In the genomic region with DNA sequence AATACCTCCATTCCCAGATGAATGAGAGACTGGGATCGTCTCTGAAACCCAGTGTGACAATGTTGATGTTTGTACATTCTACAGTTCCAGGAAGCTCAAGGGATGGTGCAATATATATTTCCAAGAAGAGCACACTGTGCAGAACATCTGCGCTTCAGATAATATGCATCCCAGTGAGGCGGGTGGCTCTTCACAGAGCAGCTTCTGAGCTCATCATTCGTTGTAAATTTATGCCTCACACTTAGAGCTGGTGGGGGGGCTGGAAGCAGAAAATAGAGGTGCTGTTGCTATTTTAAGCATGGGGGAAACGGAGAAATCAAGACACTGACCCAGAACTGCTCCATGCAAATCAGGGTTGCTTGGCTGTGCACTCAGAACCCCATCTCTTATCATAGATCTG, we compare ENCODE assay signal across 20 mouse cellular contexts. TPM values are rescaled to one million over a fixed set of nuclear protein-coding genes. Genes with fewer than 3 reads are reported as not detected.
DNase-seq lines count a peak whose midpoint lies in the region; ATAC-seq and TF ChIP-seq lines count a peak whose summit lies in the region.
"Had no signal": no experiment of that assay in that cellular context is flagged by ENCODE, and none has a peak within 500 bp of the region (broad histone marks: within the 10 kb centered on the region; RNA-seq: fewer than 3 reads in every experiment).

No protein-coding gene starts in this region.

- intact Hi-C loops in left cerebral cortex, adult 2 months (cut with DNase I) = loop anchor here (2.0 to 5.0 kb wide), 2 partner anchors 31 to 333 kb away; no protein-coding TSS in a partner anchor

- no peak for TF ChIP-seq CTCF in left cerebral cortex, adult 2 months (IDR thresholded peaks at IDR 0.05)

- H3K4me2 ChIP-seq in heart, embryonic 11.5 days = no peak overlapping the region
- no peak overlapping the region for H3K4me2 ChIP-seq in liver, embryonic 16.5 days (ENCODE audit: low read depth, low read length)
- H3K4me2 ChIP-seq: hindbrain, embryonic 13.5 days; intestine, embryonic 15.5 days; midbrain, embryonic 13.5 days had no signal

- no peak overlapping the region for H3K9ac ChIP-seq in heart, embryonic 11.5 days (ENCODE audit: low read depth, low read length)
- no peak overlapping the region for H3K9ac ChIP-seq in liver, embryonic 16.5 days (ENCODE audit: low read depth, low read length)
- H3K9ac ChIP-seq: hindbrain, embryonic 13.5 days; intestine, embryonic 15.5 days; midbrain, embryonic 13.5 days had no signal

- H3K27me3 ChIP-seq in heart, embryonic 11.5 days (ENCODE audit: control insufficient read depth, insufficient read depth, low read length) = no peaks in the 10 kb centered on the region
- no peaks in the 10 kb centered on the region for H3K27me3 ChIP-seq in liver, embryonic 16.5 days (ENCODE audit: control insufficient read depth, insufficient read depth, low read depth, low read length)
- H3K27me3 ChIP-seq: hindbrain, embryonic 13.5 days; intestine, embryonic 15.5 days; midbrain, embryonic 13.5 days; Patski had no signal

- WGBS in heart, embryonic 11.5 days (ENCODE audit: insufficient replicate concordance) = 49% methylated on average over 5 of the region's 5 CpGs
- WGBS in liver, embryonic 16.5 days (ENCODE audit: insufficient replicate concordance) = 45% methylated on average over 5 of the region's 5 CpGs

- DNase-seq in heart, adult 18-20 months = no peak
- DNase-seq in c-Kit-negative CD71-positive TER-119-positive erythroid progenitor cells, embryonic 14.5 days (ENCODE audit: low read depth, low spot score) = peak; percentile 37
- peak; percentile 25 to 36 for DNase-seq in left cerebral cortex, adult 2 months (ENCODE audit: extremely low spot score in 1 of 2, low spot score in 2 of 2)
- no peak for DNase-seq in layer of hippocampus, postnatal 10 days (ENCODE audit: low spot score in 2 of 2)
- no peak for DNase-seq in cerebellum, adult 18-20 months
- no peak for DNase-seq in gastrocnemius, postnatal 25 days
- DNase-seq: cerebellum, adult 9-10 months; kidney, postnatal 36 days; thymus, adult 18-20 months had no signal

- 0 out of 2 replicates have a peak, but pooled peaks have one; percentile 74 for ATAC-seq in heart, embryonic 11.5 days (replicated peaks; ENCODE audit: insufficient number of reproducible peaks, low FRiP score, low TSS enrichment)
- 0 out of 2 replicates have a peak, but pooled peaks have one; percentile 12 for ATAC-seq in liver, embryonic 16.5 days (ENCODE audit: low read depth)
- ATAC-seq: intestine, embryonic 15.5 days; midbrain, embryonic 13.5 days; Patski had no signal

- no peak overlapping the region for H3K27ac ChIP-seq in heart, embryonic 11.5 days (ENCODE audit: low read depth, low read length)
- H3K27ac ChIP-seq in left cerebral cortex, adult 2 months = peak overlapping the region; percentile 76
- peak overlapping the region; percentile 63; the same call in 1 of the 2 replicates for H3K27ac ChIP-seq in liver, embryonic 16.5 days (ENCODE audit: low read length)
- H3K27ac ChIP-seq: embryonic facial prominence, embryonic 10.5 days; hindbrain, embryonic 13.5 days; intestine, embryonic 15.5 days; macrophage; midbrain, embryonic 13.5 days had no signal

- no peaks in the 10 kb centered on the region for H3K36me3 ChIP-seq in heart, embryonic 11.5 days (ENCODE audit: control insufficient read depth, insufficient read depth, low read length)
- no peaks in the 10 kb centered on the region for H3K36me3 ChIP-seq in liver, embryonic 16.5 days (ENCODE audit: control insufficient read depth, insufficient read depth)
- H3K36me3 ChIP-seq: embryonic facial prominence, embryonic 10.5 days; hindbrain, embryonic 13.5 days; intestine, embryonic 15.5 days; midbrain, embryonic 13.5 days had no signal

- H3K4me3 ChIP-seq in heart, embryonic 11.5 days (ENCODE audit: low read depth, low read length) = no peak overlapping the region
- no peak overlapping the region for H3K4me3 ChIP-seq in left cerebral cortex, adult 2 months
- H3K4me3 ChIP-seq in liver, embryonic 16.5 days (ENCODE audit: low read depth, low read length) = no peak overlapping the region
- H3K4me3 ChIP-seq: embryonic facial prominence, embryonic 10.5 days; erythroblast, embryonic 14.5 days; hindbrain, embryonic 13.5 days; intestine, embryonic 15.5 days; midbrain, embryonic 13.5 days had no signal

- H3K9me3 ChIP-seq in heart, embryonic 11.5 days (replicated peaks; ENCODE audit: control insufficient read depth, low read length) = no peaks in the 10 kb centered on the region
- H3K9me3 ChIP-seq in liver, embryonic 16.5 days (replicated peaks; ENCODE audit: control insufficient read depth, low read length) = no peaks in the 10 kb centered on the region
- H3K9me3 ChIP-seq: embryonic facial prominence, embryonic 10.5 days; hindbrain, embryonic 13.5 days; intestine, embryonic 15.5 days; midbrain, embryonic 13.5 days had no signal

- no peaks in the 10 kb centered on the region for H3K4me1 ChIP-seq in heart, embryonic 11.5 days (ENCODE audit: control insufficient read depth, insufficient read depth, low read length)
- H3K4me1 ChIP-seq in liver, embryonic 16.5 days (ENCODE audit: control insufficient read depth, low read depth, low read length) = peaks cover 19% of the 10 kb centered on the region

RNA-seq across cellular contexts. Expression of a gene that starts 21.7 kb away (rescaled TPM):
- not detected in 2 replicates for polyA plus RNA-seq in heart, embryonic 11.5 days (2014; fragmentation: Nextera tagmentation; extraction: Ambion mirVana)
- total RNA-seq in heart, adult 18-20 months (2021) = under 1 TPM; 0.20 to 0.31 TPM
- under 1 TPM; 0.33 to 0.59 TPM for total RNA-seq in left cerebral cortex, adult 2 months (2021)
- polyA plus RNA-seq in liver, embryonic 16.5 days (2015; fragmentation: Nextera tagmentation; extraction: Ambion mirVana) = 105 and 149 TPM in 2 replicates
- total RNA-seq in layer of hippocampus, postnatal 10 days (2021) = 1 to 10 TPM; 1.1 to 1.6 TPM
- total RNA-seq in gastrocnemius, postnatal 25 days (2021) = not detected
- polyA plus RNA-seq: embryonic facial prominence, embryonic 10.5 days; erythroblast, embryonic 14.5 days; midbrain, embryonic 13.5 days; Patski had no signal

RNA-seq across cellular contexts. Expression of a gene that starts 51.6 kb away (rescaled TPM):
- 0.11 TPM in 1 of 2 replicates, not detected in the other for polyA plus RNA-seq in heart, embryonic 11.5 days (2014; fragmentation: Nextera tagmentation; extraction: Ambion mirVana)
- 10 to 100 TPM; 23.7 to 25.1 TPM for total RNA-seq in heart, adult 18-20 months (2021)
- total RNA-seq in left cerebral cortex, adult 2 months (2021) = not detected
- polyA plus RNA-seq in liver, embryonic 16.5 days (2015; fragmentation: Nextera tagmentation; extraction: Ambion mirVana) = 0.33 and 3.2 TPM in 2 replicates
- under 1 TPM in 1 of 2 experiments, not detected in 1; 0.58 TPM for total RNA-seq in layer of hippocampus, postnatal 10 days (2021)
- total RNA-seq in gastrocnemius, postnatal 25 days (2021) = 10 to 100 TPM; 30.0 to 48.3 TPM
- total RNA-seq: granulocyte monocyte progenitor cell, adult 5-6 weeks; layer of hippocampus, postnatal 25 days had no signal
- polyA plus RNA-seq: erythroblast, embryonic 14.5 days; macrophage; midbrain, embryonic 13.5 days had no signal

RNA-seq across cellular contexts. Expression of a gene that starts 54.9 kb away (rescaled TPM):
- polyA plus RNA-seq in heart, embryonic 11.5 days (2014; fragmentation: Nextera tagmentation; extraction: Ambion mirVana) = 49.6 and 58.9 TPM in 2 replicates
- 10 to 100 TPM; 82.0 to 84.9 TPM for total RNA-seq in heart, adult 18-20 months (2021)
- 100 to 1,000 TPM; 122 to 140 TPM for total RNA-seq in left cerebral cortex, adult 2 months (2021)
- 15.9 and 16.3 TPM in 2 replicates for polyA plus RNA-seq in liver, embryonic 16.5 days (2015; fragmentation: Nextera tagmentation; extraction: Ambion mirVana)
- 10 to 100 TPM; 66.2 to 78.6 TPM for total RNA-seq in layer of hippocampus, postnatal 10 days (2021)
- 10 to 100 TPM; 61.5 to 67.5 TPM for total RNA-seq in gastrocnemius, postnatal 25 days (2021)

Comparison
In these comparisons a context has a peak if more than half of its experiments do, and no peak if none do; other contexts are left out.
1. DNase-seq: peak in c-Kit-negative CD71-positive TER-119-positive erythroid progenitor cells, embryonic 14.5 days (single experiment) and left cerebral cortex, adult 2 months (2 of 2); none in heart, adult 18-20 months (0 of 2), layer of hippocampus, postnatal 10 days (0 of 2), cerebellum, adult 18-20 months (0 of 2) and gastrocnemius, postnatal 25 days (single experiment).
2. RNA of a gene that starts 51.6 kb away (total RNA-seq): 30.0 to 48.3 TPM in gastrocnemius, postnatal 25 days and 23.7 to 25.1 TPM in heart, adult 18-20 months; 0.58 TPM in layer of hippocampus, postnatal 10 days and not detected in left cerebral cortex, adult 2 months; every median in the first group is over 10 times any median in the second.